Mouse (Mus musculus): ENCODE measurements around the gene Nup93. TPM values are rescaled to one million over a fixed set of nuclear protein-coding genes. Genes with fewer than 3 reads are reported as not detected.

Gene Nup93
- total RNA-seq, 2 experiments from 2014 or later, result 48.7 to 51.4 TPM

DNA sequence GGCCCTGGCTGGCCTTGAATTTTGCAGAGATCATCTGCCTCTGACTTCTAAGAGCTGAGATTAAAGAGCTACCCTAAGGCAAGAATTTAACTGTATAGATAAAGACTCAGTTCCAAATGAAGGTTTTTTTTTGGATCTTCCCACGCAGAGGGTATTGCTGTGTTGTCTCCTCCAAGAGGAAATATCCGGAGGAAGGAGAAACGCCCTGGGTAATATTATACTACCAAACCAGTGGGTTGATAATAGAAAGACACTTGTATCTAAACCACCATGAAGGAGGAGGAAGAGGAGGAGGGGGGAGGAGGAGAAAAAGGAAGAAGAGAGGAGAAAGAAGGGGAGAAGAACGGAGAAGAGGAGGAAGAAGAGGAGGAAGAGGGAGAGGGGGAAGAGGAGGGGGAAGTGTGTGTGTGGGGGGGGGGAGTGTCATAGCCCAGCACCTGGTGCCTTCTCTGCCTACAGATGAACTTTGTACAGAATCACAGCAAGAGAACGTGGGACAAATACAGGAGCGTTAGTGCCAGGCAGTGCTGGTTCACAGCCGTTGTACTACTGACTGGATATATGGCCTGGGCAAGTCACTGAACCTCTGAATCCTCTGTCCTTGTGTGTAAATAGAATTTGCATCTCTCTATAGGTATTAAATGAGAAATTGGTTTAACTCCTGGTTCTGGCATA is 36.5 kb upstream of the Nup93 start:
- Histone ChIP-seq H3K4me3 (no peak overlapping the region), H3K27ac (no peak overlapping the region)
- no peak for TF ChIP-seq CTCF (IDR thresholded peaks at IDR 0.05)
- no peak for DNase-seq (ENCODE audit: extremely low spot score in 1 of 2, low spot score in 2 of 2)
- intact Hi-C loops (cut with DNase I), result no loop called here

GRCm38 (mm10) chr8:94178857-94179712 is 35.3 kb upstream of the Nup93 start, which contains the start of gene Mt1:
Gene Mt1, plus strand, starts transcription at chr8:94179082.
- DNase-seq (ENCODE audit: extremely low spot score in 1 of 2, low spot score in 2 of 2), result peak; percentile 88
- intact Hi-C loops (cut with DNase I), result no loop called here
- Histone ChIP-seq H3K27ac (peak within 1 kb of the TSS; percentile 95), H3K4me3 (peak within 1 kb of the TSS; percentile 62)
- no peak for TF ChIP-seq CTCF (IDR thresholded peaks at IDR 0.05)

DNA sequence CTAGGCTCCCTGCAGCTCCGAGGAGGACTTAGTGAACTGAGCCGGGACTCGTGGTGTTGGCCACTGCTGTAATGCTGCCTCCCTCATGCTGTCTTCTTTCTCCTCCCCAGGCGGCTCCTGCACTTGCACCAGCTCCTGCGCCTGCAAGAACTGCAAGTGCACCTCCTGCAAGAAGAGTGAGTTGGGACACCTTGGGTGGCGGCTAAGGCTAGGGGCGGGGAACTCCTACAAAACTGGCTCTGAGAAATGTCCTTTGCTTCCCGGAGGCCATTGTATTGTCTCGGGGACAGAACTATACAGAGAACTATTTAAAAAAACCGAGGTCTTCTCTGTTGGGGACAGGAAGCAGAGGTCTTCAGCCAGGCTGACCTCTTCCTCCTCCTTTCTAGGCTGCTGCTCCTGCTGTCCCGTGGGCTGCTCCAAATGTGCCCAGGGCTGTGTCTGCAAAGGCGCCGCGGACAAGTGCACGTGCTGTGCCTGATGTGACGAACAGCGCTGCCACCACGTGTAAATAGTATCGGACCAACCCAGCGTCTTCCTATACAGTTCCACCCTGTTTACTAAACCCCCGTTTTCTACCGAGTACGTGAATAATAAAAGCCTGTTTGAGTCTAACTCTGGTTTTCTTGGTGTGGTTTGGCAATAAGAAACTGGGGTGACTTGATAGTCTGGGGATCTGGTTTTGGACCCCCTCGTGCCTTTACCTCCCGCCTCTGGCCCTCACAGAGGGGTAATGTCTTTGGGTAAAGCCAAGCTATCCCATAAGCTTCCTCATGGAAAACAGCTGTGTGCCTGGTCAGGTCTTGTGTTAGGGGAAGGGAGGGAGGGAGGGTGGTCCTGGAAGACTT is 34.4 kb upstream of the Nup93 start:
- TF ChIP-seq CTCF (IDR thresholded peaks at IDR 0.05), result no peak
- intact Hi-C loops (cut with DNase I), result no loop called here
- Histone ChIP-seq H3K4me3 (peak overlapping the region; percentile 62), H3K27ac (peak overlapping the region; percentile 95)
- DNase-seq (ENCODE audit: extremely low spot score in 1 of 2, low spot score in 2 of 2), result no peak

GRCm38 (mm10) chr8:94180561-94180908 is 33.8 kb upstream of the Nup93 start:
- no peak for DNase-seq (ENCODE audit: extremely low spot score in 1 of 2, low spot score in 2 of 2)

DNA sequence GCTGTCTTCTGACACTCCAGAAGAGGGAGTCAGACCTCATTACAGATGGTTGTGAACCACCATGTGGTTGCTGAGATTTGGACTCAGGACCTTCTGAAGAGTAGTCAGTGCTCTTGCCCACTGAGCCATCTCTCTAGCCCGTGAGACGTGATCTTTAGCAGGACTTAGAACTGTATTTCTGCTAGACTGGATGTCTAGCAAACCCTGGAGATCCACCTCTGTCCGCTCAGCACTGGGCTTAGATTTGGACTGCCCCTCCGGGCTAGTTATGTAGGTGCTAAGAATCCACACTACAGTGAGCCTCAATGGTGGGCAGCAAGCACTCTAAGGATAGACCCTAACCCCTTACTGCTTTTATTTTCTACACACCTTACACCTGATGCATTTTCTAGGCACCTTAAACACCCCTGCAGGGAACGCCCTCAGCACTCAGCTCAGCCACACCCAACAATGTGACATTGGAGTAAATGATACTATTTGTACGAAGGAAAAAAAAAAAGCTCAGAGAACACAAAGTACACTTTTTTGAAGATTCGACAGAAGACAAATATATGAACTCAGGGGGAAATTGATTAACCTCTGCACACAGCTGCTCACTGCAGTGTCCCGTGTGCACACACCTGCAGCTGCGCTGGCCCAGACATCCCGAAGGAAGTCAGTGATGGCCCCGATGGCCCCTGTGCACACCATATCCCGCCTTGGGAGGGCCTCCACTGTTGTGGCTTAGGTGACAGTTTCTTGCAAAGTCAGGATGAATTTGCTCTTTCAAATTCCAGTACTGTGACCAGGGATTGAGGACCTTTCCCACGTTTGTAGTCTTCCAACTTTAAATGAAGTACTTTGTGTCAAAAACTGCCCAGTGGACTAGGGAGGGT is 32.1 kb upstream of the Nup93 start:
- intact Hi-C loops (cut with DNase I), result loop anchor here (2.0 kb wide), 1 partner anchor 15 kb away; no protein-coding TSS in a partner anchor
- H3K27ac ChIP-seq, result peak overlapping the region; percentile 11; the same call in 1 of the 2 replicates
- TF ChIP-seq CTCF (IDR thresholded peaks at IDR 0.05), result no peak
- H3K4me3 ChIP-seq, result peak overlapping the region; percentile 23; the same call in 1 of the 2 replicates
- DNase-seq (ENCODE audit: extremely low spot score in 1 of 2, low spot score in 2 of 2), result no peak

More at GRCm38 (mm10) chr8:94180561-94180908, 33.8 kb upstream of the Nup93 start:
- H3K27ac ChIP-seq, result no peak overlapping the region; the same call in 1 of the 2 replicates
- peak overlapping the region; percentile 62 for H3K4me3 ChIP-seq
- no peak for TF ChIP-seq CTCF (IDR thresholded peaks at IDR 0.05)
- intact Hi-C loops (cut with DNase I), result no loop called here

DNA sequence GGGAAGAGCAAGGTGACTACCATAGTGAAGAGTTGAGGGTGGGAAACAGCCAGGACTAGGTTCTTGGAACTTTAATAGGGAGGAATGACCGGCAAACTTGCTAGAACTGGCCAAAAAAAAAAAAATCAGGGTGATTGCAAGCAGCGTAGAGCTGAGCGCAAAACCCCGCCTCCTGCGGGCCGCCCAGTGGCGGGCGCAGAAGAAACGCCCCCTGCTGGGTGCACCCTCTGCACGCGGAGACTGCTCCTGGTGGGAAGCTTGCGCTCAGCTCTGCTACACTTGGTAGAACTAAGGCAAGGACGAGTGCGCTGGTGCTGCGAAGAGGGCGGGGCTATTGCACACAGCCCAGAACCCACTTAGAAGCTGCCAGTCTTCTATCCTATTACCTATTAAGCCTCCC is 31.2 kb upstream of the Nup93 start:
- peak; percentile 66 to 80 for DNase-seq (ENCODE audit: extremely low spot score in 1 of 2, low spot score in 2 of 2)
- intact Hi-C loops (cut with DNase I), result loop anchor here (2.0 kb wide), 1 partner anchor 16 kb away; no protein-coding TSS in a partner anchor
- H3K4me3 ChIP-seq, result peak overlapping the region; percentile 23
- H3K27ac ChIP-seq, result peak overlapping the region; percentile 47
- TF ChIP-seq CTCF (IDR thresholded peaks at IDR 0.05), result peak; percentile 64

- intact Hi-C loops (cut with DNase I), result no loop called here
- no peak overlapping the region for H3K27ac ChIP-seq
- no peak for DNase-seq (ENCODE audit: extremely low spot score in 1 of 2, low spot score in 2 of 2)
- H3K4me3 ChIP-seq, result no peak overlapping the region
- no peak for TF ChIP-seq CTCF (IDR thresholded peaks at IDR 0.05)
Observed at GRCm38 (mm10) chr8:94184357-94184843, 30.0 kb upstream of the Nup93 start.

DNA sequence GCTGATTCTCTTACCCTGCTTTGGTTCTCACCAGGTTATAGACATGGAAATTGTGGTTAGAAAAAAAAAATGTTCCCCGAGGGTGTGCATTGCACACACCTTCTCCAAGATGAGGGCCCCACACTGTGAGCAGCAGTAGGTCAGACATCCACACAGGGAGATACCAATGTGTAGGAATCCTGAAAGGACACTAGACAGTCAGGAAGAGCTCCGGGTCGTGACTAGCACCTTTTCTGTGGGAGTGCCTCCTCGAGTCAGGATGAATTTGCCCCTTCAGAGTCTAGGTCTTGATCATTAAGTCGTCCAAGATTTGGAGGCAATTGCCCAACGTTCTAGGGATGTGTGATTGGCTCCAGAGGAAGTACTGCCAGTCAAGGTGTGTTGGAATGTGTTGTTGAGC is 28.6 kb upstream of the Nup93 start:
- DNase-seq (ENCODE audit: extremely low spot score in 1 of 2, low spot score in 2 of 2), result no peak
- Histone ChIP-seq H3K27ac (no peak overlapping the region), H3K4me3 (no peak overlapping the region)
- intact Hi-C loops (cut with DNase I), result no loop called here
- TF ChIP-seq CTCF (IDR thresholded peaks at IDR 0.05), result no peak

DNA sequence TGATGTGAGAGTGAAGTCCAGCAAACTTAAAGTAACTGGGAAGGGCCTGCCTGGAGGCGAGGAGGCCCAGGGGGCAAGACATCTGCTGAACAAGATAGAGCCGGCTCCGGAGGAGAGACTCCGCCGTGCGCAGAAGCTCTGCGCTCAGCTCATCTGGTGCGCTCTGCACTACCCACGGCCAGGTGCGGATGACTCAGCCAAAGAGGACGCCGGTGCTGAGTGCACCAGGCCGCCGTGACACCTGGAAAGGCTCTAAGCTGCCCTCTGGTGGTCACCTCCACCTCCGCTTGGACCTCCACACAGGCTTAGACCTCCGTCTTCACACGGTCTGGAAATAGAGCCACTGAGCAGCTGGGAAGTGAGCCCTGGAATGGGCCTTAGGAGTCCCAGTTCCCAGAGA is 27.8 kb upstream of the Nup93 start:
- DNase-seq (ENCODE audit: extremely low spot score in 1 of 2, low spot score in 2 of 2), result peak; percentile 47 to 55
- TF ChIP-seq CTCF (IDR thresholded peaks at IDR 0.05), result peak; percentile 60
- Histone ChIP-seq H3K4me3 (no peak overlapping the region), H3K27ac (no peak overlapping the region)
- intact Hi-C loops (cut with DNase I), result no loop called here

DNA sequence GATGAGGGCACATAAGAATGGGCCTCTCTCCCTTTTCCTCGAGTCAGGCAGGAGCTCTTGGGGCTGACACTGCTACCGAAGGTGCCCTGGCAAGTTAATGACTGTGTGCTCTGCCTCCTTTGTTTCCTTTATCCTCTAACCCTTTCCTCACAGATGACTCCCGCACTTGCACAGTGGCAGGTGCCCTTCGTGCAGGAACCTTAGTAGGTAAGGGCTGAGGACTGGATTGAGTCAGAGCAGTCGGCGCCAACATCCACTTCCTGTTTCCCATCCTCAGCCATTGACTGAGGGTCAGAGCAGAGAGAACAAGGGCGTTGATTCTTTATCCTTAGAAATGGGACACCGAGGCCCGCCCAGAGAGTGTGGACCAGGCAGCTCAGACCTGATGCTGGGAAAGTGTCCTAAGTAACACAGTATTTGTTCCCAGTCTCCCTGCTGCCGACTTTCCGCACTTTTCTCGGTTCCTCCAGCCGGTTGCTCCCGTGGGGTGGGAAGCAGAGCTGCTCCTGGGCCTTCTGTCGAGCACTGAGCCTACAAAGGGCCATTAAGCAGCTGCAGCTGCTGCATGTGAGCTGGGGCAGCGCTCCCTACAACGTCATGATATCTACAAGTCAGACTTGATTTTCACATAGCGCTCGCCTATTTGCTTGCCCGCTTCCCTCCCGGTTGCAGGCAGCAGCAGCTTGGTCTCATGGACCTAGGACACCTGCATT is 26.9 kb upstream of the Nup93 start:
- no peak for DNase-seq (ENCODE audit: extremely low spot score in 1 of 2, low spot score in 2 of 2)
- intact Hi-C loops (cut with DNase I), result no loop called here
- TF ChIP-seq CTCF (IDR thresholded peaks at IDR 0.05), result no peak
- Histone ChIP-seq H3K27ac (no peak overlapping the region; the same call in 1 of the 2 replicates), H3K4me3 (no peak overlapping the region)

Data from left cerebral cortex, adult 2 months (tissue).